Mouse (Mus musculus): Measurements from ENCODE around the gene Zfp385c. TPM values are rescaled to one million over a fixed set of nuclear protein-coding genes. Genes with fewer than 3 reads are reported as not detected.

Gene Zfp385c
- total and polyA plus RNA-seq, 2 experiments from 2014 or later = 0.53 to 2.5 TPM

GRCm38 (mm10) chr11:100690389-100690788 lies 1.9 kb downstream of the Zfp385c start:
- no peaks in the 10 kb centered on the region for H3K9me3 ChIP-seq (ENCODE audit: low read length)
- no peak overlapping the region for H3K4me2 ChIP-seq (ENCODE audit: low read depth, low read length, poor library complexity, severe bottlenecking)
- H3K36me3 ChIP-seq (ENCODE audit: insufficient read depth, low read length) = no peaks in the 10 kb centered on the region
- 0 out of 2 replicates have a peak, but pooled peaks have one; percentile 12 for TF ChIP-seq CTCF (IDR thresholded peaks at IDR 0.05)
- no peak for DNase-seq (ENCODE audit: low spot score)
- H3K4me3 ChIP-seq (ENCODE audit: low read depth, low read length) = no peak overlapping the region
- no peak overlapping the region for H3K9ac ChIP-seq (replicated peaks; ENCODE audit: low read length, poor library complexity, severe bottlenecking)
- no peak overlapping the region for H3K27ac ChIP-seq (ENCODE audit: low read depth, low read length)
- 78% methylated on average over 7 of the region's 7 CpGs for WGBS
- peaks cover 10% of the 10 kb centered on the region for H3K27me3 ChIP-seq (ENCODE audit: insufficient read depth, low read length)
- no peak for ATAC-seq (ENCODE audit: low FRiP score)
- no peaks in the 10 kb centered on the region for H3K4me1 ChIP-seq (ENCODE audit: insufficient read depth, low read length)

GRCm38 (mm10) chr11:100688443-100688842 lies 3.8 kb downstream of the Zfp385c start:
- TF ChIP-seq CTCF (IDR thresholded peaks at IDR 0.05) = no peak
- H3K9ac ChIP-seq (replicated peaks; ENCODE audit: low read length, poor library complexity, severe bottlenecking) = no peak overlapping the region
- H3K4me2 ChIP-seq (ENCODE audit: low read depth, low read length, poor library complexity, severe bottlenecking) = no peak overlapping the region
- no peaks in the 10 kb centered on the region for H3K4me1 ChIP-seq (ENCODE audit: insufficient read depth, low read length)
- WGBS = 80% methylated on average over 4 of the region's 4 CpGs
- H3K9me3 ChIP-seq (ENCODE audit: low read length) = no peaks in the 10 kb centered on the region
- no peak for ATAC-seq (ENCODE audit: low FRiP score)
- H3K27me3 ChIP-seq (ENCODE audit: insufficient read depth, low read length) = peaks cover 10% of the 10 kb centered on the region
- H3K4me3 ChIP-seq (ENCODE audit: low read depth, low read length) = no peak overlapping the region
- H3K27ac ChIP-seq (ENCODE audit: low read depth, low read length) = no peak overlapping the region
- no peaks in the 10 kb centered on the region for H3K36me3 ChIP-seq (ENCODE audit: insufficient read depth, low read length)
- no peak for DNase-seq (ENCODE audit: low spot score)

- TF ChIP-seq CTCF (IDR thresholded peaks at IDR 0.05) = no peak
- no peak overlapping the region for H3K27ac ChIP-seq (ENCODE audit: low read depth, low read length)
- no peak overlapping the region for H3K4me3 ChIP-seq (ENCODE audit: low read depth, low read length)
- H3K9me3 ChIP-seq (ENCODE audit: low read length) = no peaks in the 10 kb centered on the region
- ATAC-seq (ENCODE audit: low FRiP score) = no peak
- H3K4me2 ChIP-seq (ENCODE audit: low read depth, low read length, poor library complexity, severe bottlenecking) = no peak overlapping the region
- no peak for DNase-seq (ENCODE audit: low spot score)
- H3K9ac ChIP-seq (replicated peaks; ENCODE audit: low read length, poor library complexity, severe bottlenecking) = no peak overlapping the region
- 83% methylated on average over 7 of the region's 7 CpGs for WGBS
- no peaks in the 10 kb centered on the region for H3K36me3 ChIP-seq (ENCODE audit: insufficient read depth, low read length)
- peaks cover 8% of the 10 kb centered on the region for H3K27me3 ChIP-seq (ENCODE audit: insufficient read depth, low read length)
- no peaks in the 10 kb centered on the region for H3K4me1 ChIP-seq (ENCODE audit: insufficient read depth, low read length)
Observed at GRCm38 (mm10) chr11:100687265-100687664, 5.0 kb downstream of the Zfp385c start.

GRCm38 (mm10) chr11:100685371-100685770 lies 6.9 kb downstream of the Zfp385c start:
- no peaks in the 10 kb centered on the region for H3K4me1 ChIP-seq (ENCODE audit: insufficient read depth, low read length)
- H3K27ac ChIP-seq (ENCODE audit: low read depth, low read length) = no peak overlapping the region
- H3K27me3 ChIP-seq (ENCODE audit: insufficient read depth, low read length) = no peaks in the 10 kb centered on the region
- H3K9me3 ChIP-seq (ENCODE audit: low read length) = no peaks in the 10 kb centered on the region
- ATAC-seq (ENCODE audit: low FRiP score) (no peak), DNase-seq (ENCODE audit: low spot score) (no peak)
- no peaks in the 10 kb centered on the region for H3K36me3 ChIP-seq (ENCODE audit: insufficient read depth, low read length)
- 70% methylated on average over 3 of the region's 3 CpGs for WGBS
- H3K4me3 ChIP-seq (ENCODE audit: low read depth, low read length) = no peak overlapping the region
- H3K9ac ChIP-seq (replicated peaks; ENCODE audit: low read length, poor library complexity, severe bottlenecking) = no peak overlapping the region
- TF ChIP-seq CTCF (IDR thresholded peaks at IDR 0.05) = no peak
- no peak overlapping the region for H3K4me2 ChIP-seq (ENCODE audit: low read depth, low read length, poor library complexity, severe bottlenecking)

- H3K4me1 ChIP-seq (ENCODE audit: insufficient read depth, low read length) = no peaks in the 10 kb centered on the region
- no peak overlapping the region for H3K4me3 ChIP-seq (ENCODE audit: low read depth, low read length)
- no peak for DNase-seq (ENCODE audit: low spot score)
- H3K27ac ChIP-seq (ENCODE audit: low read depth, low read length) = no peak overlapping the region
- H3K9ac ChIP-seq (replicated peaks; ENCODE audit: low read length, poor library complexity, severe bottlenecking) = no peak overlapping the region
- TF ChIP-seq CTCF (IDR thresholded peaks at IDR 0.05) = no peak
- H3K4me2 ChIP-seq (ENCODE audit: low read depth, low read length, poor library complexity, severe bottlenecking) = no peak overlapping the region
- 80% methylated on average over 2 of the region's 2 CpGs for WGBS
- no peaks in the 10 kb centered on the region for H3K27me3 ChIP-seq (ENCODE audit: insufficient read depth, low read length)
- ATAC-seq (ENCODE audit: low FRiP score) = no peak
- H3K36me3 ChIP-seq (ENCODE audit: insufficient read depth, low read length) = no peaks in the 10 kb centered on the region
- no peaks in the 10 kb centered on the region for H3K9me3 ChIP-seq (ENCODE audit: low read length)
Observed at GRCm38 (mm10) chr11:100684084-100684483, 8.2 kb downstream of the Zfp385c start.

GRCm38 (mm10) chr11:100682526-100682925 lies 9.7 kb downstream of the Zfp385c start:
- no peak for DNase-seq (ENCODE audit: low spot score)
- WGBS = 76% methylated on average over 5 of the region's 5 CpGs
- no peaks in the 10 kb centered on the region for H3K9me3 ChIP-seq (ENCODE audit: low read length)

More at GRCm38 (mm10) chr11:100682526-100682925, 9.7 kb downstream of the Zfp385c start:
- Histone ChIP-seq H3K4me2 (ENCODE audit: low read depth, low read length, poor library complexity, severe bottlenecking) (no peak overlapping the region), H3K27me3 (ENCODE audit: insufficient read depth, low read length) (no peaks in the 10 kb centered on the region), H3K9ac (replicated peaks; ENCODE audit: low read length, poor library complexity, severe bottlenecking) (no peak overlapping the region), H3K36me3 (ENCODE audit: insufficient read depth, low read length) (no peaks in the 10 kb centered on the region), H3K4me1 (ENCODE audit: insufficient read depth, low read length) (no peaks in the 10 kb centered on the region), H3K4me3 (ENCODE audit: low read depth, low read length) (no peak overlapping the region), H3K27ac (ENCODE audit: low read depth, low read length) (no peak overlapping the region)
- no peak for ATAC-seq (ENCODE audit: low FRiP score)
- no peak for TF ChIP-seq CTCF (IDR thresholded peaks at IDR 0.05)

All from midbrain, postnatal 0 days (tissue).